Mouse (Mus musculus): ENCODE measurements around the gene Mt1.
"Not testable (repeated sequence)": the region's sequence is repeated elsewhere in the genome, so short reads cannot be mapped to it uniquely, and the experiment has no call there.

The Mt1 gene

GRCm38 (mm10) chr8:94178857-94179712 is at the start of gene Mt1:
Mt1 (plus strand) TSS chr8:94179082.
- peak; percentile 53 to 71 for DNase-seq (ENCODE audit: low spot score in 2 of 2)

GRCm38 (mm10) chr8:94129133-94129789 is 49.6 kb upstream of the Mt1 start:
- DNase-seq (ENCODE audit: low spot score in 2 of 2), result no peak

- no peak for DNase-seq (ENCODE audit: low spot score in 2 of 2)
Measured at GRCm38 (mm10) chr8:94130126-94130525, 48.8 kb upstream of the Mt1 start.

- DNase-seq (ENCODE audit: low spot score in 2 of 2), result no peak
Measured at GRCm38 (mm10) chr8:94132096-94132495, 46.8 kb upstream of the Mt1 start.

GRCm38 (mm10) chr8:94134601-94135000 is 44.3 kb upstream of the Mt1 start:
- not testable (repeated sequence) for DNase-seq (ENCODE audit: low spot score in 2 of 2)

GRCm38 (mm10) chr8:94135556-94135955 is 43.3 kb upstream of the Mt1 start:
- DNase-seq (ENCODE audit: low spot score in 2 of 2), result no peak

- no peak for DNase-seq (ENCODE audit: low spot score in 2 of 2)
Measured at GRCm38 (mm10) chr8:94136192-94136591, 42.7 kb upstream of the Mt1 start.

- no peak for DNase-seq (ENCODE audit: low spot score in 2 of 2)
Measured at GRCm38 (mm10) chr8:94136933-94137332, 41.9 kb upstream of the Mt1 start, which contains the start of gene Mt4. Mt4 (plus strand) TSS chr8:94137197.

GRCm38 (mm10) chr8:94140266-94140795 is 38.6 kb upstream of the Mt1 start:
- no peak for DNase-seq (ENCODE audit: low spot score in 2 of 2)

GRCm38 (mm10) chr8:94148236-94148635 is 30.6 kb upstream of the Mt1 start:
- DNase-seq (ENCODE audit: low spot score in 2 of 2), result no peak

GRCm38 (mm10) chr8:94150925-94151324 is 28.0 kb upstream of the Mt1 start:
- no peak for DNase-seq (ENCODE audit: low spot score in 2 of 2)

- peak; percentile 51 to 78 for DNase-seq (ENCODE audit: low spot score in 2 of 2)
Measured at GRCm38 (mm10) chr8:94152513-94153300, 26.2 kb upstream of the Mt1 start, which contains the start of gene Mt3. Mt3 (plus strand) TSS chr8:94152607.

- DNase-seq (ENCODE audit: low spot score in 2 of 2), result no peak
Measured at GRCm38 (mm10) chr8:94153451-94153850, 25.4 kb upstream of the Mt1 start.

- DNase-seq (ENCODE audit: low spot score in 2 of 2), result no peak
Measured at GRCm38 (mm10) chr8:94154537-94154936, 24.3 kb upstream of the Mt1 start.

GRCm38 (mm10) chr8:94156092-94156491 is 22.8 kb upstream of the Mt1 start:
- DNase-seq (ENCODE audit: low spot score in 2 of 2), result no peak

- DNase-seq (ENCODE audit: low spot score in 2 of 2), result not testable (repeated sequence)
Measured at GRCm38 (mm10) chr8:94165772-94166171, 13.1 kb upstream of the Mt1 start.

GRCm38 (mm10) chr8:94167244-94167643 is 11.6 kb upstream of the Mt1 start:
- peak; percentile 95 for DNase-seq (ENCODE audit: low spot score in 2 of 2)

GRCm38 (mm10) chr8:94169547-94169946 is 9.3 kb upstream of the Mt1 start:
- no peak for DNase-seq (ENCODE audit: low spot score in 2 of 2)

GRCm38 (mm10) chr8:94171321-94171755 is 7.5 kb upstream of the Mt1 start:
- DNase-seq (ENCODE audit: low spot score in 2 of 2), result no peak

- peak; percentile 49 to 69 for DNase-seq (ENCODE audit: low spot score in 2 of 2)
Measured at GRCm38 (mm10) chr8:94172075-94172808, 6.6 kb upstream of the Mt1 start, which contains the start of gene Mt2. Mt2 (plus strand) TSS chr8:94172664.
